Mouse (Mus musculus) heart, embryonic 13.5 days (tissue): ENCODE results near the gene Heatr5a. TPM values are rescaled to one million over a fixed set of nuclear protein-coding genes. Genes with fewer than 3 reads are reported as not detected.
A peak's percentile ranks its signal among the peaks of the same experiment; 100 is the strongest.

Experiments used
- ATAC-seq: fragments of 200-750 bp; cut with Nextera tagmentation; 2 replicates; pipeline ENCODE4 v1.8.0; 2017; ENCODE audit warnings: moderate TSS enrichment; ENCODE audit not compliant: insufficient number of reproducible peaks, low FRiP score, low TSS enrichment; ENCODE audit errors: extremely low read depth
- H3K27ac ChIP-seq: fragments of 300-500 bp; sonication (generic); replicated peaks from 2 replicates; pipeline ENCODE4 v1.5.1; 2015; ENCODE audit warnings: moderate library complexity, mild to moderate bottlenecking, inconsistent platforms
- H3K27me3 ChIP-seq: fragments of 300-500 bp; sonication (generic); replicated peaks from 2 replicates; pipeline ENCODE4 v1.6.1; 2015; ENCODE audit warnings: mild to moderate bottlenecking, inconsistent platforms
- H3K36me3 ChIP-seq: fragments of 300-500 bp; sonication (generic); 2 replicates; pipeline ENCODE4 v1.6.1; 2015; ENCODE audit warnings: mild to moderate bottlenecking, inconsistent platforms
- H3K4me1 ChIP-seq: fragments of 300-500 bp; sonication (generic); 2 replicates; pipeline ENCODE4 v1.6.1; 2015; ENCODE audit warnings: inconsistent platforms
- H3K4me2 ChIP-seq: fragments of 300-500 bp; sonication (generic); 2 replicates; pipeline ENCODE4 v1.6.1; 2015; ENCODE audit warnings: inconsistent platforms, mild to moderate bottlenecking, moderate library complexity
- H3K4me3 ChIP-seq: fragments of 300-500 bp; sonication (generic); 2 replicates; pipeline ENCODE4 v1.5.1; 2015; ENCODE audit warnings: moderate library complexity, mild to moderate bottlenecking, inconsistent platforms
- H3K9ac ChIP-seq: fragments of 300-500 bp; sonication (generic); 2 replicates; pipeline ENCODE4 v1.6.1; 2015; ENCODE audit warnings: inconsistent platforms, mild to moderate bottlenecking, moderate library complexity
- H3K9me3 ChIP-seq: fragments of 300-500 bp; sonication (generic); 2 replicates; pipeline ENCODE4 v1.6.1; 2016; ENCODE audit warnings: inconsistent platforms
- WGBS: fragments of 180-500 bp; shearing (Covaris S2); methylation state at CpG from one replicate; pipeline ENCODE4 v1.1.7; 2015; ENCODE audit warnings: mixed read lengths; 5-methylcytosine and 5-hydroxymethylcytosine counted together
- polyA plus RNA-seq: library from polyadenylated mRNA; unstranded; fragments of >200 nt; fragmentation: Nextera tagmentation; extraction: Ambion mirVana; gene quantifications from 2 replicates; pipeline ENCODE4 v1.2.1, GENCODE M21; 2015

The Heatr5a gene
- polyA plus RNA-seq, 1 experiment from 2014 or later: 7.5 TPM

DNA sequence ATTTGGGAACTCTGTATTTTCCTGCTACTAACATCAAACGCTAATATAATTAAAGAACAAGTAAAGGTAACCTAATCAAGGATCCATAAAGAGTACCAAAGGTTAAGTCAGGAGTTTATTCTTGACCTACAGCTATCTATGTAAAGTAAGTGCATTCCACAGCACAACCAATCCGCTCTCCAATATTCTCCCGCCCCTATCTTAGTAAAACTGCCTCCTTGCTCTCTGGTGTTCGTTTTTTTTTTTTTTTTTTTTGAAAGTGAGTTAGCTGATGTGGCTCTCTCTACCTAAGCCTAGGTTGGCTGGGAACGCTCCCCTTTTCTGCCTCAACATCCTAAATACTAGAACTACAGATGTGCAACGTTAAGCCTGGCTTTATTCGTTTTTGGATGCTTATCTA lies 1.2 kb downstream of the Heatr5a start:
- Histone ChIP-seq H3K9ac (peak overlapping the region; percentile 95), H3K4me1 (peaks cover 17% of the 10 kb centered on the region), H3K4me3 (peak overlapping the region; percentile 85), H3K9me3 (no peaks in the 10 kb centered on the region), H3K27me3 (no peaks in the 10 kb centered on the region), H3K27ac (0 out of 2 replicates have a peak overlapping the region, but pooled peaks have one; percentile 32), H3K36me3 (peaks cover 6% of the 10 kb centered on the region; the same call in 1 of the 2 replicates), H3K4me2 (peak overlapping the region; percentile 79)
- 4% methylated on average over 7 of the region's 7 CpGs for WGBS
- no peak for ATAC-seq

DNA sequence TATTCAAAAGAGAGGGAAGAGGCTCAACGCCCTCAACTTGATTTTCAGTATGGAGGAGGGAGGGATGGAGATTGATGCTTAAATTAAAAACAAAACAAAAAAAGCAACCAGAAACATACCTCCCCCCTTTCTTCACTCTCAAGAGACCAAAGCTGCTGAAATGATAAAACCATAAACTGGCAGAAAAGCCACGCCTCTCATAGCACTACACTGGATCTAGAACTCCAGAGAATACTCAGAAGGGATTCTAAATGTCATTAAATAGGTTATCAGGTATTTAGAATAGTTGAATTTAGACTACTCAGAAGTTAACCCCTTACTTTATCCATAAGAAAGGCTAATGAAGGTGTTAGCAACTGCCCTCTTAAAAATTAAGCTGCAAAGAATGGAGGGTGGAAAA lies 2.0 kb downstream of the Heatr5a start:
- no peaks in the 10 kb centered on the region for H3K27me3 ChIP-seq
- ATAC-seq: no peak
- peaks cover 6% of the 10 kb centered on the region; the same call in 1 of the 2 replicates for H3K36me3 ChIP-seq
- WGBS: 84% methylated on average over 2 of the region's 2 CpGs
- H3K4me1 ChIP-seq: peaks cover 22% of the 10 kb centered on the region
- H3K9me3 ChIP-seq: no peaks in the 10 kb centered on the region
- no peak overlapping the region for H3K4me3 ChIP-seq
- H3K9ac ChIP-seq: peak overlapping the region; percentile 95; the same call in 1 of the 2 replicates
- H3K27ac ChIP-seq: no peak overlapping the region
- peak overlapping the region; percentile 79 for H3K4me2 ChIP-seq

DNA sequence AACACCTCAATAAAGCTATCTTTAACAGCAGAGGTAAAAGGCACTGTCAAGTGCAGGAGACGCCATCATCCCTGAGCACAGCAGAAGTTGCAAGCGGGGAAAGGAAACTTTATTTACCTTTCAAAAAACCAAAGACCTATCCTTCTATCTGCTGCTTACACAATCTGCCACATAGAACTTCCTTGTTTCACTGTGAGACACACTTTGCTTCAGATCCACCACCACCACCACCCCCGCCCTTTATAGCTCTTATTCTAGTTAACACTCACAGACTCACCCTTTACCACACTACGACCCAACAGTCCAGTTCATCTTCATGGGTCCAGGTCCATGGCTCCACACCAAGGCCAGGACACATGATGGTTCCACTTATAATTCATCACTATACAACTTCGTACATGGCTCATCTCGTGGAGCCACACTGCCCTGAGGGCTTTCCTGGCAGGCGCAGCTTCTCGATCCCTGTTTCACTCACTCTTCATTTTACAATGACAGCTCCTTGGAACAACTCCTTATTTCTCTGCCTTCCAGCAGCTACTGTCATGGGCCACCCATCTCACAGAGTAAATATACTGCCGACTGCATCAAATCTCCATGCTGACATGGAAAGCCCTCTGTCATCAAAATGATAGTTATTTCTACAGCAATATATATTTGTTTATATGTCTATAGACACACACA lies 3.1 kb downstream of the Heatr5a start:
- no peak for ATAC-seq
- H3K27me3 ChIP-seq: no peaks in the 10 kb centered on the region
- H3K4me2 ChIP-seq: no peak overlapping the region
- peaks cover 6% of the 10 kb centered on the region; the same call in 1 of the 2 replicates for H3K36me3 ChIP-seq
- H3K9ac ChIP-seq: peak overlapping the region; percentile 37; the same call in 1 of the 2 replicates
- no peak overlapping the region for H3K27ac ChIP-seq
- H3K9me3 ChIP-seq: no peaks in the 10 kb centered on the region
- no peak overlapping the region for H3K4me3 ChIP-seq
- H3K4me1 ChIP-seq: peaks cover 22% of the 10 kb centered on the region
- 85% methylated on average over 9 of the region's 9 CpGs for WGBS

DNA sequence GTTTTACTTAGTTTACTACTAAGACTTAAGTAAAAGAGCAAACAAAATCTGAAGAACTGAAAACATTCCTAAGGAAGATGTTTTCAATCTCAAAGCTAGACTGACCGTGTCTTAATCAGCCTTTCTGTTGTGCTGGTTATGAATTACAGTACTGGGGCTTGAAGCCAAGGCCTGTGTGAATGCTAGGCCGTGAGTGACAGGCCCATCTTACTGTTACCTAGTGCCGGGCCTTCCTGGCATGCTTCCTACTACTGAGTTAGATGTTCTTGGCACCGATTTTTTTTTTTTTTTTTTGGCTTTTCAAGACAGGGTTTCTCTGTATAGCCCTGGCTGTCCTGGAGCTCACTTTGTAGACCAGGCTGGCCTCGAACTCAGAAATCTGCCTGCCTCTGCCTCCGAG lies 13.5 kb downstream of the Heatr5a start:
- Histone ChIP-seq H3K27me3 (no peaks in the 10 kb centered on the region), H3K4me1 (no peaks in the 10 kb centered on the region), H3K4me2 (no peak overlapping the region), H3K4me3 (no peak overlapping the region), H3K27ac (no peak overlapping the region), H3K9me3 (no peaks in the 10 kb centered on the region), H3K9ac (no peak overlapping the region), H3K36me3 (peaks cover 72% of the 10 kb centered on the region)
- WGBS: 89% methylated on average over 6 of the region's 6 CpGs
- ATAC-seq: no peak

DNA sequence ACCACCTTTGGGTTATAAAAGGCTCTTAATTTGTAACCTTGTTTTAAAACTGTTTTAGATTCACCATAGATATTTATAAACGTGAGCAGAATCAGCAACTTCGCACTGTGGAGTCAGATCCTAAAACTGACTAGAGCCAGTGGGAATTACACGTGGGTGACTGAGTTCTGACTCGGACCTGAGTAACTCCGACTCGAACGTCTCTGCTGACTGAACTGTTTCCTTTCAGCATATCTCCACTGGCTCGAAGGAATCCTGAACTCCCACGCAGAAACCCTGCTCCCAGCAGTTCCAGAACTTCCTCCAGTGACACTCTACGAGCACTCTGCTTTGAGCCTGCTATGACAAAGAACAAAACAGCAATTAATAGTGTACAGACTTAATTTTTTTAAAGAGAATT lies 18.8 kb downstream of the Heatr5a start:
- no peak overlapping the region for H3K4me2 ChIP-seq
- H3K27ac ChIP-seq: no peak overlapping the region
- no peak for ATAC-seq
- H3K27me3 ChIP-seq: no peaks in the 10 kb centered on the region
- H3K36me3 ChIP-seq: peaks cover 87% of the 10 kb centered on the region
- H3K9me3 ChIP-seq: peaks cover 3% of the 10 kb centered on the region; the same call in 1 of the 2 replicates
- no peak overlapping the region for H3K4me3 ChIP-seq
- no peak overlapping the region for H3K9ac ChIP-seq
- H3K4me1 ChIP-seq: no peaks in the 10 kb centered on the region
- WGBS: 57% methylated on average over 10 of the region's 10 CpGs

DNA sequence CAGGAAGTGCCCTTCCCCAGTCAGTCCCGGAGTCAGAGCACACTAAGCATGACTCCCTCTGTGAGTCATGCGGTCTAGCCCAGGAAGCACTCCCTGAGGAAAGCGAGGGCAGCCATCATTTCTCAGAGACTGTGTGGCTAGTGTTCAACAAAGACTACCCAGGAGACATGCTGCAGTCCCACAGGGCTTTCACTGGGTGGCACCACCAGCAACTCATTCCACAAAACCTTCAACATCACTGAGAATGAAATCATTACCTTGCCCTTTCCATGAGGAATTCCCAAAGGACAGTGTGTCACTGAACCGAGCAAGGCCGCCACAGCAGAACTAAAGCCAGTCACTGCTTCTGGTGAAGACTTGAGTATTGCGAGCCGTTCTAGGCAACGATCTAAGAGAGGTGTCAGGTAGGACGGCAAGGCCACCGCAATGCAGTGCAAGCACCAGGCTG lies 23.6 kb downstream of the Heatr5a start:
- Histone ChIP-seq H3K4me3 (no peak overlapping the region), H3K36me3 (peaks cover 86% of the 10 kb centered on the region), H3K4me1 (no peaks in the 10 kb centered on the region), H3K9ac (no peak overlapping the region), H3K27ac (no peak overlapping the region), H3K9me3 (peaks cover 3% of the 10 kb centered on the region; the same call in 1 of the 2 replicates), H3K27me3 (no peaks in the 10 kb centered on the region), H3K4me2 (no peak overlapping the region)
- no peak for ATAC-seq
- 74% methylated on average over 10 of the region's 10 CpGs for WGBS

DNA sequence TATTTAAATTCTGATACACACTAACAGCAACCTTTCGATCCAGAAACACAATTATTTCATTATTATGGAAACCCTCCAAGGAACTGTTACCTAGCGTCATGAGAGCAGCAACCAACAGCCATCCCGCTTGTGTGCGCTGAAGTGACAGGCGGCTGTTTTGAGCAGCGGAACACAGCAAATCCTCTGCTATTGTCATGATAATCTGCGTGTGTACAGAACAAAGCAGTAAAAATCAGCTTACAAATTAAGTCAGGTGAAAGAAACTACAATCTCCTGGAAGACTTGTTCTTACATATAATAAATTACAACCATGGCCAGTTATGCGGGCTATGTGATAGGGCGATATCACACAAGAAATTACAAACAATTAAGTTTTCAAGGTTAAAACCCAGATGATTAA lies 25.8 kb downstream of the Heatr5a start:
- Histone ChIP-seq H3K4me3 (no peak overlapping the region), H3K27ac (no peak overlapping the region), H3K9ac (no peak overlapping the region), H3K9me3 (peaks cover 3% of the 10 kb centered on the region; the same call in 1 of the 2 replicates), H3K27me3 (no peaks in the 10 kb centered on the region), H3K4me1 (no peaks in the 10 kb centered on the region), H3K36me3 (peaks cover 83% of the 10 kb centered on the region), H3K4me2 (no peak overlapping the region)
- no peak for ATAC-seq
- WGBS: 94% methylated on average over 9 of the region's 9 CpGs

DNA sequence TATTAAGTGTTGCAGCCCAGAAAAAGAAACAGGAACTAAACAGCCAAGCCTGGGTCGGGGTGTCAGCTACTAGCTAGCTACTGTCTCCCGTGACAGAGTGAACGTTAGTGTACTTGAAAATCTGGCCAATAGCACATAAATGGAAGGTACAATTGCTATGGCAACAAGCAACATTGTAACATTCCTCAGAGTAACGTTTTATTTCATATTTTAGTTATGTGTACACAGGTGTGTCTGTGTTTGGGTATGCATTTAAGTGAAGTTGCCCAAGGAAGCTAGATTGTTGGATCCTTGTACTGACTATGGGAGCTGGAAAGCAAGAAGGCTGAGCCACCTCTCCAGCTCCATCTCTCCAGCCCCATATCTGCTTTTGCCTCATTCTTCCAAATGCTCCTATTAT lies 31.3 kb downstream of the Heatr5a start:
- Histone ChIP-seq H3K9me3 (no peaks in the 10 kb centered on the region), H3K4me2 (no peak overlapping the region), H3K9ac (no peak overlapping the region), H3K27ac (no peak overlapping the region), H3K27me3 (no peaks in the 10 kb centered on the region), H3K4me3 (no peak overlapping the region), H3K4me1 (no peaks in the 10 kb centered on the region), H3K36me3 (peaks cover 87% of the 10 kb centered on the region)
- no peak for ATAC-seq
- WGBS: 81% methylated on average over 4 of the region's 4 CpGs

DNA sequence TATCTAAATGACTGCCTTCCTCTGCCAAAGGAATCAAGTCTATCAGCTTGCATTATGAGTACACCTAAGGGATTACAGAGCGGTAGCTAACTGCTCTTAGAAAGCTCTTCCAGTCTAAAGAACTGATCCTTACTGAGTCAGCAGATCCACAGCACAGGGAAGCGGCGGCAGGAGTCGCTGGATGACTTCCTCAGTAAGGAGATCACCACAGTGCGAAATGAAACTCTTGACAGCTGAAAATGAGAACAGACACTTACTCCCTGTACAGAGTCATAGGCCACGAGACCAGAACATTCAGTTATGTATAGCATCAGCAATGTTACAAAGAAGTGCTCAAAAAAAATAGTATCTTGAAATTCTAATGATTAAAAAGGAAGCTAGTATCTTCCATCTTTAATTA lies 33.2 kb downstream of the Heatr5a start:
- Histone ChIP-seq H3K4me2 (no peak overlapping the region), H3K4me1 (no peaks in the 10 kb centered on the region), H3K4me3 (no peak overlapping the region), H3K27ac (no peak overlapping the region), H3K9me3 (no peaks in the 10 kb centered on the region), H3K27me3 (no peaks in the 10 kb centered on the region), H3K9ac (no peak overlapping the region), H3K36me3 (peaks cover 78% of the 10 kb centered on the region)
- ATAC-seq: no peak
- WGBS: 73% methylated on average over 6 of the region's 6 CpGs

DNA sequence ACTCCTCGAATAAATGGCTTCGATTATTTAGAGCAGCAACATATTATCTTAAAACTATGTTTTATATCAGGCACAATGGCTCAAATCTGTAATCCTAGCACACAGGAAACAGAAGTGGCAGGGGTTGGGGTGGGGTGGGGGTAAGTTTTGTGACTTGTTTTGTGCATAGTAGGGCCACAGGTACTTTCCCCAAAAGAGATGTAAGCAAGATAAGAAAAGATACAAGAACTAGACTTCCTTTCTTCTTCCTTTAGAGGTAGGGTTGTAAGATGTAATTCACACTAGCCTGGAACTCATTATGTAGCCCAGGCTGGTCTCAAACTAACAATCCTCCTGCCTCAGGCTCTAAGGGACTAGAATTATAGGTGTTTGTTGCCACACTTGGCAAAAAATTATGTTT lies 41.5 kb downstream of the Heatr5a start:
- 84% methylated on average over 2 of the region's 2 CpGs for WGBS
- no peak overlapping the region for H3K27ac ChIP-seq
- H3K27me3 ChIP-seq: no peaks in the 10 kb centered on the region
- no peaks in the 10 kb centered on the region for H3K4me1 ChIP-seq
- H3K4me3 ChIP-seq: no peak overlapping the region
- peaks cover 43% of the 10 kb centered on the region for H3K36me3 ChIP-seq
- no peak overlapping the region for H3K4me2 ChIP-seq
- H3K9ac ChIP-seq: no peak overlapping the region
- no peaks in the 10 kb centered on the region for H3K9me3 ChIP-seq
- ATAC-seq: no peak

DNA sequence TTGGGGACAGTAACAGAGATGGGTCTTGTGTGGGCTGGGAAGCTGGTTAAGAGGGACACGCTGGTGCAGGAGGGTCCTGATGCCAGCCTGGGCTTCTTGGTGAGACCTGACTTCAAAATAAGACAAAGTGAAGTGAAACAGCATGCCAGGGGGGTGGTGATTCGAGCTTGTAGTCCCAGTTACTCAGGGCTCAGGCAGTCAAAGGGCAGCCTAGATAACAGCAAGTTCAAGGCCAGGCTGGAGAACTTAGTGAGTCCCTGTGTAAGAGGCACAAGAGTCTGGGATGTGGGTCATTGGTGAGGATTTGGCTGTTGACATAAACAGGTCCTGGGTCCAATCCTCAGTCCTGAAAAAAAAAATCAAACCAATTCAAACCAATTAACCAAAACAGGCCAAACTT lies 53.9 kb downstream of the Heatr5a start:
- peaks cover 3% of the 10 kb centered on the region; the same call in 1 of the 2 replicates for H3K4me1 ChIP-seq
- no peak overlapping the region for H3K4me3 ChIP-seq
- H3K36me3 ChIP-seq: peaks cover 85% of the 10 kb centered on the region
- H3K27me3 ChIP-seq: no peaks in the 10 kb centered on the region
- no peak overlapping the region for H3K9ac ChIP-seq
- no peak overlapping the region for H3K4me2 ChIP-seq
- no peak overlapping the region for H3K27ac ChIP-seq
- no peak for ATAC-seq
- 74% methylated on average over 2 of the region's 2 CpGs for WGBS
- 0 out of 2 replicates have a peak, but pooled peaks cover under 1% of the 10 kb centered on the region for H3K9me3 ChIP-seq
